Mouse (Mus musculus) left cerebral cortex, adult 8-10 months (tissue): Measurements from ENCODE around the gene Ccdc141. TPM values are rescaled to one million over a fixed set of nuclear protein-coding genes. Genes with fewer than 3 reads are reported as not detected.

ENCODE experiments used
- DNase-seq, 2 experiments: peaks; one replicate each; pipeline ENCODE4 v3.0.0; 2022; ENCODE audit warnings: low spot score in 2 of 2
- total RNA-seq, 4 experiments: library from RNA; stranded (reverse); gene quantifications; 2 replicates each; pipeline ENCODE4 v1.2.4; 2022

Gene Ccdc141
- total RNA-seq, 4 experiments from 2014 or later = 19.5 to 27.3 (median 21.1) TPM

- DNase-seq = no peak
These were observed 35.5 kb downstream of the Ccdc141 start for GRCm38 (mm10) chr2:77134906-77135305.

DNA sequence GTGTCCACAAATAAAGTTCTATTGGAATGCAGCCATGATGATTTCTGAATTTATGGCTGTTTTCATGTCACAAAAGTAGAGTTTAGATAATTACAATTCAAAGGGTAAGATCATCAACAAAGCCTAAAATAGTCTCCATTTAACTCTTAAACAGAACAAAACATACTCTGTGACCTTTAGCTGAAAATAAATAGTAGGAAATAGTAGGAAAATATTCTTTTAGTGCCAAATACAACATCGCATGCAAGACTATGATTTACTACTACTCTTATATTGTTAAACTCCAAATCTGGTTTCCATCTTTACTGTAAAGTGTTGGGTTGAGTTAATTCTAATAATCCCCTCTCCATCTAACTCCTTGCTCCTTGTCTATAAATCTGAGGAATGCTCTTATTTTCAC is 37.0 kb downstream of the Ccdc141 start:
- no peak for DNase-seq

GRCm38 (mm10) chr2:77126939-77127338 is 43.5 kb downstream of the Ccdc141 start:
- no peak for DNase-seq

GRCm38 (mm10) chr2:77118102-77118501 is 52.3 kb downstream of the Ccdc141 start:
- no peak for DNase-seq

GRCm38 (mm10) chr2:77114335-77114734 is 56.1 kb downstream of the Ccdc141 start:
- no peak for DNase-seq

GRCm38 (mm10) chr2:77113867-77114266 is 56.6 kb downstream of the Ccdc141 start:
- DNase-seq = no peak

DNA sequence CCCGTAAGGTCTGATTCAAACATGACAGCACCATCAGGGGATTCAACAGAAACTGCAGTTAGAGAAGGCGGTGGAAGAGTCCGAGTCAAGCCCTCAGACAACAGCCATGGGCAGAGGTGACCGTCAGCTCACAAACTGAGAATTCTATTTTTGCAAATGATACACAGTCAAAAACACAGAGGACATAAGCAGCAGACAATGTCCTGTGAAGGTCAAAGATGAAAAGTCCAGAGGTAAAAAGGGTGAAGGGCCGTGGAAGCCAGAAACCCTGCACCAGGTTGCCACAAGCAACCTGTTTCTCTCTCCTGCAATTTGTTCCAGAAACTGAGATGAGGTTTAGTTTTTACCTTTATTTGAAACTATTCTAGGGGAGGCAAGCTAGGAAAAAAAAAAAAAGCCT is 57.4 kb downstream of the Ccdc141 start:
- no peak for DNase-seq

GRCm38 (mm10) chr2:77111095-77111494 is 59.3 kb downstream of the Ccdc141 start:
- DNase-seq = no peak

DNA sequence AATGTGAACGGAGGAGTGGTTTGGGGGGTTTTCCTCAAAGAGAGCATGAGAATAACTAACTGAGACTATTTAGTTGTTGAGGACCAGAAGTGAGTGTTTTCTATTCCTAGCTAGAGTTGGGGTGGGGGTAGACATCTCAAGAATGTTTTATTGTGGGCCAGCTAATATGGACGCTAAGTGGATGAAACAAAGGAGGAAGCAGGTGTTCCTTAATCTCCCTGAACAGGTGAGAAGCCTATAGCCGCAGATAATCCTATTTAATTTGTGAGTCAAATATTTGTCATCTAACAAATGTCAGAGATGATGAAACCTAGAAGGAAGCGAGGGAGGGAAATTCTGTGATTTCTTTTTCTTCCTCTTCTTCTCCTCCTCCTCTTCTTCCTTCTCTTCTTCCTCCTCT is 60.1 kb downstream of the Ccdc141 start:
- no peak for DNase-seq

GRCm38 (mm10) chr2:77109506-77110123 is 60.8 kb downstream of the Ccdc141 start:
- no peak for DNase-seq

DNA sequence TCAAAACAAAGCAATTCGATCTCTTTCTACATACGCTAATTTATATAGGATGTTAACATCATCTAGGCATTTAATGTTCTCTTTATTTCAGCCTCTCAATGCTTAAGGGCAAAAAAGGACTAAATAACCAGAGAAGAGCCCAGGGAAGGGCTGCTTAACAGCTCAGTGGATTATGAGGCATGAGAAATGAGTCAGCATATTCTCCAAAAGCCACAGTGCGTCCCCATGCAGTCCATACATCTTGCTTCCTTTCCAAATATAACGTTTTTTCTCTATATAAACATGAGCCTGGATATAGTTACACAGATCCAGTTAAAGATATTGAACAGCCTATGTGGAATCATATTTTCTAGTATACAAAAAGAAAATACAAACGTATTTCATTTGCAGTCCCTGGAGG is 61.9 kb downstream of the Ccdc141 start:
- DNase-seq = no peak

DNA sequence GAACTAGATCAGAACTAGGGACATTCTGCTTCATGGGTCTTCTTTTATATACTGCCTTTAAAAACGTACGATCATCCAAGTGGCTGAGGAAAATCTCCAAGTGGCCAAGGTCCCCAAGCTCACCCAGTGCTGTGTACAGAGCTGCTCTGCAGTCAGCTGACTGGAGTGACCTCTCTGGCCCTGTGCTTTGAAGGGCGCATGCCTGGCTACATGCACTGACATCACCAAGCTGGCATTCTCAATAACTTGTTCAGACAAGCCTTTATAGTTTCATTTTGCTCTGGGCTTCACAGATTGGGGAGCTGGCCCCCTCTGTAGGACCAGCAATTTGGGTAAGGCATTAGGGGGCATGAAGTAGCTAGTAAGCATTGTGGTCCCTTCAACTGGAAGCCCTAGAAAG is 64.3 kb downstream of the Ccdc141 start:
- no peak for DNase-seq

- no peak for DNase-seq
These were observed 65.3 kb downstream of the Ccdc141 start for GRCm38 (mm10) chr2:77105006-77105715.

DNA sequence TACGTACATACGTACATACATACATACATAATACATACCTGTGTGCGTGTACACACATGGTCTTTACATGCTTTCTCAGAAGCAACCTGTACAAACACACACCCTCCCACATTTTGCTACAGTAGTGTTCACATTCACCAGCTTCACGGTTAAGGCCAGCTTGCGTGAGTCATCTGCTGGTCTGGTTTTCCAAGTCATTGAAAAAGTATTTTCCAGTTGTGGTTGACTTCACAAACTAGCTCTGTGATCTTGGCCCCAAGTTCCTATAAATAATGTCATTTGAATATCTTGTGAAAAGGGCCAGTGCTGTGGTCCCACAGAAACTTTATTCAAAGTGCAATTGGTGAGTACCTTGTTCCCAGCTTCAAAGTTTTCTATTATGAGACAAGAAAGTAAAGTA is 67.9 kb downstream of the Ccdc141 start:
- no peak for DNase-seq

DNA sequence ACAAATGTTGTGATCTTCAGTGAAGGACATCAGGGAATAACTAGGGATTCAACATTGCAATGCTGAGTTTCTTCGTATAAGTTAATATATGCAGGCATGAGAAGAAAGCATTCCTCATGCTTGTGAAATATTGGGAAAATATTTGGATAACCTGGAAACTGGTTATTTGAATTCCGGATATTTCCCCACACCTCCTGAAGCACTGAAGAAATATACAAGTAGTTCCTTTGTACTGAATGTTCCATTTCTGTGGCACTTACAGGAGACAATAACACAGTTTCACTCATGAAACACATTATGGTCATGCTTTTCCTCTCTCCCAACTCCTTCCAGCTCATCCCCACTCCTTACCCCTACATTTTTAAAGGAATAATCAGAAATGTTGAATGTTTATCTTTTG is 70.6 kb downstream of the Ccdc141 start:
- DNase-seq = no peak

- no peak for DNase-seq
These were observed 71.7 kb downstream of the Ccdc141 start for GRCm38 (mm10) chr2:77098769-77099168.

- DNase-seq = no peak
These were observed 78.7 kb downstream of the Ccdc141 start for GRCm38 (mm10) chr2:77091749-77092148.

DNA sequence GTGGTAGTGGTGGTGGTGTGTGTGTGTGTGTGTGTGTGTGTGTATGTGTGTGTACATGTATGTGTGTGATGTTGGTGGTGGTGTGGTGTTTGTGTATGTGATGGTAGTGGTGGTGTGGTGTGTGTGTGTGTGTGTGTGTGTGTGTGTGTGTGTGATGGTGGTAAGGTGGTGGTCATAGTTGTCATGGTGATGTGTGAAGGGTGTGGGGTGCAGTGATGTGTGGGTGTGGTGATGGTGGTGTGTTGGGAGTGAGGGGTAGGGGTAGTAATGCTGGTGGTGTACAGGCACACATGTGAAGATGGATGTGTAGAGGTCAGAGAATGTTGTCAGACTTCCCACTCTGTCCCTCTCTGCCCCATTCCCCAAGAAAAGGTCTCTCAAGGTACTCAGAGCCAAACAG is 85.1 kb downstream of the Ccdc141 start:
- DNase-seq = no peak

- no peak for DNase-seq
These were observed 85.8 kb downstream of the Ccdc141 start for GRCm38 (mm10) chr2:77084629-77085028.

DNA sequence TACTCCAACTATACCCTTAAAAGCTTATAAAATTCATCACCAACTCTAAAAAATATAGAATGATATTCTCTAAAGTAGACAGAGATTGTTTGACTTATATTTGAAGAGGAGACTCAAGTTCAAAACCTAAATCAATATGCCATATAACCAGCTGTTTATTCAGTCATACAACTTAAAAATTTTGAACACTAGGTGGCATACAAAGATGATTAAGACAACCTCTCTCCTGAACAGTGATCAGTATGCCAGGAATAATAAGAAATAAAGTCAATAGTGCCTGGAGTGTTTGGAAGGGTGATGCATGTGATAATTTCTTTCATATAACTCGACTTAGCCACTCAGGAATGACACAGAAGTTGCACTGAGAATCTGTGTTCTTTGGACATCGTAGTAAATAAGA is 89.3 kb downstream of the Ccdc141 start:
- DNase-seq = no peak

- no peak for DNase-seq
These were observed 89.8 kb downstream of the Ccdc141 start for GRCm38 (mm10) chr2:77080657-77081056.

- no peak for DNase-seq
These were observed 91.7 kb downstream of the Ccdc141 start for GRCm38 (mm10) chr2:77078746-77079145.

- DNase-seq = no peak
These were observed 96.1 kb downstream of the Ccdc141 start for GRCm38 (mm10) chr2:77074373-77074772.
